ENCODE assay signal across 8 mouse cellular contexts in the genomic region with DNA sequence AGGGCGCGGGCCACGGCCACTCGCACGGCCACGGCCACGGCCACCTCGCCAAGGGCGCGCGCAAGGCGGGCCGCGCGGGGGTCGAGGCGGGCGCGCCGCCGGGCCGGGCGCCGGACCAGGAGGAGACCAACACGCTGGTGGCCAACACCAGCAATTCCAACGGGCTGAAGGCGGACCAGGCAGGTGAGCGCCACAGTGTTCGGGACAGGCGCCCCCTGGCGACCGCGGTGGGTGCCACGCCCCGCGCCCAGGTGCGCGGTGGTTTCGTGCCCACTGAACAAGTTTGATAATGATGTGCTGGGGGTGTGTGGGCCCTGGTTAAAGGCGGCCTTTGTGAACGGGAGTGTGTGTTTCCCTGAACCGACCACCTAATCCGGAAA. TPM values are rescaled to one million over a fixed set of nuclear protein-coding genes. Genes with fewer than 3 reads are reported as not detected.
A peak's percentile ranks its signal among the peaks of the same experiment; 100 is the strongest.
DNase-seq lines count a peak whose midpoint lies in the region; ATAC-seq and TF ChIP-seq lines count a peak whose summit lies in the region.

No protein-coding gene starts in this region.

- no peaks in the 10 kb centered on the region for H3K9me3 ChIP-seq in heart, embryonic 11.5 days (replicated peaks; ENCODE audit: control insufficient read depth, low read length)
- H3K9me3 ChIP-seq in kidney, embryonic 15.5 days (replicated peaks), result no peaks in the 10 kb centered on the region
- no peaks in the 10 kb centered on the region for H3K9me3 ChIP-seq in midbrain, postnatal 0 days (ENCODE audit: low read length)

- peak overlapping the region; percentile 90 for H3K27ac ChIP-seq in heart, embryonic 11.5 days (ENCODE audit: low read depth, low read length)
- H3K27ac ChIP-seq in kidney, embryonic 15.5 days, result peak overlapping the region; percentile 93
- peak overlapping the region; percentile 94 for H3K27ac ChIP-seq in midbrain, postnatal 0 days (ENCODE audit: low read depth, low read length)

- H3K36me3 ChIP-seq in heart, embryonic 11.5 days (ENCODE audit: control insufficient read depth, insufficient read depth, low read length), result peaks cover 8% of the 10 kb centered on the region; the same call in 1 of the 2 replicates
- H3K36me3 ChIP-seq in kidney, embryonic 15.5 days, result peaks cover 16% of the 10 kb centered on the region
- H3K36me3 ChIP-seq in midbrain, postnatal 0 days (ENCODE audit: insufficient read depth, low read length), result peaks cover 3% of the 10 kb centered on the region; the same call in 1 of the 2 replicates

- peak; percentile 85 for TF ChIP-seq CTCF in brain, embryonic 14.5 days (IDR thresholded peaks at IDR 0.05; ENCODE audit: borderline replicate concordance, extremely low read depth, insufficient read depth, insufficient read length)
- TF ChIP-seq CTCF in midbrain, postnatal 0 days (IDR thresholded peaks at IDR 0.05), result peak; percentile 75

- peak overlapping the region; percentile 91 for H3K4me3 ChIP-seq in heart, embryonic 11.5 days (ENCODE audit: low read depth, low read length)
- peak overlapping the region; percentile 78 for H3K4me3 ChIP-seq in kidney, embryonic 15.5 days (replicated peaks)
- H3K4me3 ChIP-seq in midbrain, postnatal 0 days (ENCODE audit: low read depth, low read length), result peak overlapping the region; percentile 96

- 0% methylated on average over 43 of the region's 43 CpGs for WGBS in heart, embryonic 11.5 days (ENCODE audit: insufficient replicate concordance)
- under 1% methylated on average over 41 of the region's 43 CpGs for WGBS in kidney, embryonic 15.5 days
- under 1% methylated on average over 43 of the region's 43 CpGs for WGBS in midbrain, postnatal 0 days

- ATAC-seq in erythroblast, adult 5-6 weeks (replicated peaks; ENCODE audit: low FRiP score, poor library complexity, severe bottlenecking), result peak; percentile 65
- ATAC-seq in heart, embryonic 11.5 days (replicated peaks; ENCODE audit: insufficient number of reproducible peaks, low FRiP score, low TSS enrichment), result no peak; the same call in 1 of the 2 replicates
- ATAC-seq in kidney, embryonic 15.5 days (replicated peaks; ENCODE audit: low FRiP score), result peak; percentile 54
- peak; percentile 15 for ATAC-seq in midbrain, postnatal 0 days (ENCODE audit: low FRiP score)

- H3K9ac ChIP-seq in heart, embryonic 11.5 days (ENCODE audit: low read depth, low read length), result peak overlapping the region; percentile 89
- peak overlapping the region; percentile 81 for H3K9ac ChIP-seq in kidney, embryonic 15.5 days
- peak overlapping the region; percentile 90 for H3K9ac ChIP-seq in midbrain, postnatal 0 days (replicated peaks; ENCODE audit: low read length, poor library complexity, severe bottlenecking)

- no peak for TF ChIP-seq POLR2A in brain, embryonic 14.5 days (IDR thresholded peaks at IDR 0.05; ENCODE audit: borderline replicate concordance, extremely low read depth, insufficient read depth, insufficient read length, poor library complexity, severe bottlenecking)

- peak overlapping the region; percentile 96 for H3K4me2 ChIP-seq in heart, embryonic 11.5 days
- peak overlapping the region; percentile 94 for H3K4me2 ChIP-seq in kidney, embryonic 15.5 days
- H3K4me2 ChIP-seq in midbrain, postnatal 0 days (ENCODE audit: low read depth, low read length, poor library complexity, severe bottlenecking), result peak overlapping the region; percentile 64

- DNase-seq in CD4-positive helper T cell, adult 2 months (ENCODE audit: low read depth, low spot score), result peak; percentile 79
- peak; percentile 67 for DNase-seq in brain, embryonic 14.5 days (ENCODE audit: low read depth)
- peak; percentile 88 for DNase-seq in liver
- DNase-seq in midbrain, postnatal 0 days (ENCODE audit: low spot score), result peak; percentile 64
- DNase-seq in spleen, postnatal 14 days (ENCODE audit: low spot score in 2 of 2), result peak; percentile 84 to 87

- peaks cover 32% of the 10 kb centered on the region for H3K4me1 ChIP-seq in heart, embryonic 11.5 days (ENCODE audit: control insufficient read depth, insufficient read depth, low read length)
- H3K4me1 ChIP-seq in kidney, embryonic 15.5 days, result peaks cover 52% of the 10 kb centered on the region
- peaks cover 15% of the 10 kb centered on the region; the same call in 1 of the 2 replicates for H3K4me1 ChIP-seq in midbrain, postnatal 0 days (ENCODE audit: insufficient read depth, low read length)

- no peaks in the 10 kb centered on the region for H3K27me3 ChIP-seq in heart, embryonic 11.5 days (ENCODE audit: control insufficient read depth, insufficient read depth, low read length)
- peaks cover 4% of the 10 kb centered on the region; the same call in 1 of the 2 replicates for H3K27me3 ChIP-seq in kidney, embryonic 15.5 days
- no peaks in the 10 kb centered on the region for H3K27me3 ChIP-seq in midbrain, postnatal 0 days (ENCODE audit: insufficient read depth, low read length)

RNA-seq across cellular contexts. Expression of a gene that starts 0.9 kb away (rescaled TPM):
- 8.8 and 11.4 TPM in 2 replicates for polyA plus RNA-seq in brain, embryonic 14.5 days (2012; rRNA removed)
- 21.1 and 24.0 TPM in 2 replicates for total RNA-seq in erythroblast, adult 5-6 weeks (2015; ENCODE audit: low replicate concordance)
- 30.1 and 42.1 TPM in 2 replicates for total RNA-seq in erythroblast, adult 5-6 weeks (2017; ENCODE audit: low replicate concordance)
- 2.1 and 2.4 TPM in 2 replicates for polyA plus RNA-seq in heart, embryonic 11.5 days (2014; fragmentation: Nextera tagmentation; extraction: Ambion mirVana)
- polyA plus RNA-seq in kidney, embryonic 15.5 days (2015; fragmentation: Nextera tagmentation; extraction: Ambion mirVana), result 2.6 and 3.5 TPM in 2 replicates
- total RNA-seq in midbrain, postnatal 0 days (2014; rRNA removed), result 21.9 and 27.4 TPM in 2 replicates
- polyA plus RNA-seq in midbrain, postnatal 0 days (2015; fragmentation: Nextera tagmentation; extraction: Ambion mirVana), result 4.4 and 5.1 TPM in 2 replicates
